Mouse (Mus musculus): ENCODE measurements around the gene Atp13a2.

DNA sequence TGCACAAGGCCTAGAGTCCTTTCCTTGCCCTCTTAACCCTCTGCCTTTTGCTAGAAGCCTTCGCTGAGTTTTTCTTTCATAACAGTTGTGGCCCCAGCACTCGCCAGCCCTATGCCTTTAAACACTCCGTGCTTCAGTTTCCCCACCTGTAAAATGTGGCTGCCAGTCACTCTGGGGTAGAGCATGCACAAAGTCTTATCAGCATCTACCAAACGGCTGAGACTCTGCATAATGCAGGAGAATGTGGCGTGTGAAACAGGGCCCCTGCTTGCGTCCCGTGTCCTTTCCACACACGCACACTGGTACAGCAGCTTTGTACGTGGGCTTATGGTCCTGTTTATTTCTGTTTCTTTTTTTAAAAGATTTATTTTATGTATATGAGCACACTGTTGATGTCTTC, 10.1 kb downstream of the Atp13a2 start:
- TF ChIP-seq CTCF (IDR thresholded peaks at IDR 0.05; ENCODE audit: low read depth): no peak
- TF ChIP-seq EP300 (IDR thresholded peaks at IDR 0.05; ENCODE audit: low read depth): no peak

Measured in liver, postnatal 0 days (tissue).